Mouse (Mus musculus): Measurements from ENCODE around the gene Gm27027. TPM values are rescaled to one million over a fixed set of nuclear protein-coding genes. Genes with fewer than 3 reads are reported as not detected.

Gene Gm27027
- polyA plus RNA-seq, 1 experiment = not detected

GRCm38 (mm10) chr2:93958216-93958615 is 37.9 kb downstream of the Gm27027 start:
- H3K9me3 ChIP-seq = peaks cover 6% of the 10 kb centered on the region; the same call in 1 of the 2 replicates
- no peak for TF ChIP-seq GATA1 (IDR thresholded peaks at IDR 0.05; ENCODE audit: borderline replicate concordance, low read length)
- no peak for TF ChIP-seq FLI1 (IDR thresholded peaks at IDR 0.05; ENCODE audit: low read length)
- peaks cover 97% of the 10 kb centered on the region for H3K27me3 ChIP-seq (replicated peaks)
- H3K4me3 ChIP-seq (replicated peaks) = no peak overlapping the region
- H3K4me1 ChIP-seq = peaks cover 32% of the 10 kb centered on the region
- no peaks in the 10 kb centered on the region for H3K36me3 ChIP-seq (replicated peaks; ENCODE audit: low read length)

- Histone ChIP-seq H3K4me1 (peaks cover 32% of the 10 kb centered on the region), H3K4me3 (replicated peaks) (no peak overlapping the region), H3K27me3 (replicated peaks) (peaks cover 97% of the 10 kb centered on the region), H3K36me3 (replicated peaks; ENCODE audit: low read length) (no peaks in the 10 kb centered on the region), H3K9me3 (peaks cover 6% of the 10 kb centered on the region; the same call in 1 of the 2 replicates)
- TF ChIP-seq FLI1 (IDR thresholded peaks at IDR 0.05; ENCODE audit: low read length) (no peak), GATA1 (IDR thresholded peaks at IDR 0.05; ENCODE audit: borderline replicate concordance, low read length) (no peak)
Observed at GRCm38 (mm10) chr2:93957785-93958175, 38.4 kb downstream of the Gm27027 start.

GRCm38 (mm10) chr2:93956908-93957784 is 39.0 kb downstream of the Gm27027 start, which contains the start of gene Gm13889:
Gene Gm13889 (minus strand): TSS chr2:93957201.
- H3K27me3 ChIP-seq (replicated peaks) = peaks cover 96% of the 10 kb centered on the region

GRCm38 (mm10) chr2:93956331-93956801 is 39.8 kb downstream of the Gm27027 start:
- Histone ChIP-seq H3K9me3 (peaks cover 12% of the 10 kb centered on the region), H3K27me3 (replicated peaks) (peaks cover 95% of the 10 kb centered on the region), H3K36me3 (replicated peaks; ENCODE audit: low read length) (no peaks in the 10 kb centered on the region), H3K4me1 (peaks cover 32% of the 10 kb centered on the region), H3K4me3 (replicated peaks) (peak overlapping the region; percentile 90)
- no peak for TF ChIP-seq GATA1 (IDR thresholded peaks at IDR 0.05; ENCODE audit: borderline replicate concordance, low read length)
- TF ChIP-seq FLI1 (IDR thresholded peaks at IDR 0.05; ENCODE audit: low read length) = no peak

More at GRCm38 (mm10) chr2:93956908-93957784, 39.0 kb downstream of the Gm27027 start, which contains the start of gene Gm13889:
- peak within 1 kb of the TSS; percentile 90 for H3K4me3 ChIP-seq (replicated peaks)
- peaks cover 32% of the 10 kb centered on the region for H3K4me1 ChIP-seq
- H3K36me3 ChIP-seq (replicated peaks; ENCODE audit: low read length) = no peaks in the 10 kb centered on the region
- TF ChIP-seq FLI1 (IDR thresholded peaks at IDR 0.05; ENCODE audit: low read length) = no peak
- no peak for TF ChIP-seq GATA1 (IDR thresholded peaks at IDR 0.05; ENCODE audit: borderline replicate concordance, low read length)
- peaks cover 6% of the 10 kb centered on the region; the same call in 1 of the 2 replicates for H3K9me3 ChIP-seq

- H3K27me3 ChIP-seq (replicated peaks) = peaks cover 92% of the 10 kb centered on the region
- H3K4me1 ChIP-seq = peaks cover 32% of the 10 kb centered on the region
- peaks cover 12% of the 10 kb centered on the region for H3K9me3 ChIP-seq
- TF ChIP-seq FLI1 (IDR thresholded peaks at IDR 0.05; ENCODE audit: low read length) (no peak), GATA1 (IDR thresholded peaks at IDR 0.05; ENCODE audit: borderline replicate concordance, low read length) (no peak)
- H3K4me3 ChIP-seq (replicated peaks) = peak overlapping the region; percentile 90
- H3K36me3 ChIP-seq (replicated peaks; ENCODE audit: low read length) = no peaks in the 10 kb centered on the region
Observed at GRCm38 (mm10) chr2:93955886-93956285, 40.3 kb downstream of the Gm27027 start.

GRCm38 (mm10) chr2:93954781-93955578 is 41.2 kb downstream of the Gm27027 start:
- H3K27me3 ChIP-seq (replicated peaks) = peaks cover 92% of the 10 kb centered on the region

GRCm38 (mm10) chr2:93953726-93954125 is 42.4 kb downstream of the Gm27027 start:
- Histone ChIP-seq H3K4me1 (peaks cover 32% of the 10 kb centered on the region), H3K36me3 (replicated peaks; ENCODE audit: low read length) (no peaks in the 10 kb centered on the region), H3K4me3 (replicated peaks) (no peak overlapping the region), H3K9me3 (peaks cover 28% of the 10 kb centered on the region), H3K27me3 (replicated peaks) (peaks cover 92% of the 10 kb centered on the region)
- no peak for TF ChIP-seq FLI1 (IDR thresholded peaks at IDR 0.05; ENCODE audit: low read length)
- no peak for TF ChIP-seq GATA1 (IDR thresholded peaks at IDR 0.05; ENCODE audit: borderline replicate concordance, low read length)

More at GRCm38 (mm10) chr2:93954781-93955578, 41.2 kb downstream of the Gm27027 start:
- Histone ChIP-seq H3K36me3 (replicated peaks; ENCODE audit: low read length) (no peaks in the 10 kb centered on the region), H3K4me3 (replicated peaks) (peak overlapping the region; percentile 78), H3K9me3 (peaks cover 16% of the 10 kb centered on the region), H3K4me1 (peaks cover 32% of the 10 kb centered on the region)
- no peak for TF ChIP-seq GATA1 (IDR thresholded peaks at IDR 0.05; ENCODE audit: borderline replicate concordance, low read length)
- TF ChIP-seq FLI1 (IDR thresholded peaks at IDR 0.05; ENCODE audit: low read length) = no peak

- H3K36me3 ChIP-seq (replicated peaks; ENCODE audit: low read length) = no peaks in the 10 kb centered on the region
Observed at GRCm38 (mm10) chr2:93946976-93947375, 49.2 kb downstream of the Gm27027 start.

GRCm38 (mm10) chr2:93944855-93945254 is 51.3 kb downstream of the Gm27027 start:
- TF ChIP-seq GATA1 (IDR thresholded peaks at IDR 0.05; ENCODE audit: borderline replicate concordance, low read length) = no peak
- TF ChIP-seq FLI1 (IDR thresholded peaks at IDR 0.05; ENCODE audit: low read length) = no peak
- peaks cover 83% of the 10 kb centered on the region for H3K27me3 ChIP-seq (replicated peaks)
- H3K4me1 ChIP-seq = peaks cover 10% of the 10 kb centered on the region

More at GRCm38 (mm10) chr2:93946976-93947375, 49.2 kb downstream of the Gm27027 start:
- no peak overlapping the region for H3K4me3 ChIP-seq (replicated peaks)
- TF ChIP-seq GATA1 (IDR thresholded peaks at IDR 0.05; ENCODE audit: borderline replicate concordance, low read length) (no peak), FLI1 (IDR thresholded peaks at IDR 0.05; ENCODE audit: low read length) (no peak)
- peaks cover 82% of the 10 kb centered on the region for H3K27me3 ChIP-seq (replicated peaks)
- H3K4me1 ChIP-seq = no peaks in the 10 kb centered on the region
- peaks cover 46% of the 10 kb centered on the region for H3K9me3 ChIP-seq

More at GRCm38 (mm10) chr2:93944855-93945254, 51.3 kb downstream of the Gm27027 start:
- Histone ChIP-seq H3K36me3 (replicated peaks; ENCODE audit: low read length) (no peaks in the 10 kb centered on the region), H3K4me3 (replicated peaks) (no peak overlapping the region), H3K9me3 (peaks cover 35% of the 10 kb centered on the region)
